Mouse (Mus musculus) midbrain, embryonic 13.5 days (tissue): ENCODE measurements around the gene Ankfn1. TPM values are rescaled to one million over a fixed set of nuclear protein-coding genes. Genes with fewer than 3 reads are reported as not detected.

ENCODE experiments used
- ATAC-seq: fragments of 200-750 bp; cut with Nextera tagmentation; 2 replicates; pipeline ENCODE4 v1.8.0; 2017; ENCODE audit warnings: mild to moderate bottlenecking, moderate TSS enrichment, moderate library complexity
- H3K27ac ChIP-seq: fragments of 300-500 bp; sonication (generic); 2 replicates; pipeline ENCODE4 v1.5.1; 2015; ENCODE audit warnings: inconsistent platforms, mild to moderate bottlenecking, moderate library complexity
- H3K27me3 ChIP-seq: fragments of 300-500 bp; sonication (generic); 2 replicates; pipeline ENCODE4 v1.6.1; 2015; ENCODE audit warnings: mild to moderate bottlenecking, inconsistent platforms
- H3K36me3 ChIP-seq: fragments of 300-500 bp; sonication (generic); 2 replicates; pipeline ENCODE4 v1.6.1; 2015; ENCODE audit warnings: mild to moderate bottlenecking, inconsistent platforms
- H3K4me1 ChIP-seq: fragments of 300-500 bp; sonication (generic); replicated peaks from 2 replicates; pipeline ENCODE4 v1.6.1; 2015; ENCODE audit warnings: inconsistent platforms
- H3K4me2 ChIP-seq: fragments of 300-500 bp; sonication (generic); replicated peaks from 2 replicates; pipeline ENCODE4 v1.6.1; 2015; ENCODE audit warnings: moderate library complexity, mild to moderate bottlenecking, inconsistent platforms
- H3K4me3 ChIP-seq: fragments of 300-500 bp; sonication (generic); replicated peaks from 2 replicates; pipeline ENCODE4 v1.5.1; 2015; ENCODE audit warnings: mild to moderate bottlenecking, inconsistent platforms
- H3K9ac ChIP-seq: fragments of 300-500 bp; sonication (generic); replicated peaks from 2 replicates; pipeline ENCODE4 v1.6.1; 2015; ENCODE audit warnings: mild to moderate bottlenecking, inconsistent platforms
- H3K9me3 ChIP-seq: fragments of 300-500 bp; sonication (generic); 2 replicates; pipeline ENCODE4 v1.6.1; 2016; ENCODE audit warnings: mild to moderate bottlenecking, inconsistent platforms
- WGBS: fragments of 180-500 bp; shearing (Covaris S2); methylation state at CpG from one replicate; pipeline ENCODE4 v1.1.7; 2015; 5-methylcytosine and 5-hydroxymethylcytosine counted together
- polyA plus RNA-seq: library from polyadenylated mRNA; unstranded; fragments of >200 nt; fragmentation: Nextera tagmentation; extraction: Ambion mirVana; gene quantifications from 2 replicates; pipeline ENCODE4 v1.2.1, GENCODE M21; 2015

Ankfn1 gene
- polyA plus RNA-seq, 1 experiment from 2014 or later = 3.6 TPM

- no peak overlapping the region for H3K9ac ChIP-seq
- no peak overlapping the region for H3K27ac ChIP-seq
- no peaks in the 10 kb centered on the region for H3K36me3 ChIP-seq
- no peak overlapping the region for H3K4me2 ChIP-seq
- ATAC-seq = no peak
- no peaks in the 10 kb centered on the region for H3K4me1 ChIP-seq
- no peaks in the 10 kb centered on the region for H3K27me3 ChIP-seq
- 94% methylated on average over 11 of the region's 11 CpGs for WGBS
- no peaks in the 10 kb centered on the region for H3K9me3 ChIP-seq
- H3K4me3 ChIP-seq = no peak overlapping the region
Measured at GRCm38 (mm10) chr11:89551441-89551840, 226.0 kb downstream of the Ankfn1 start.

- H3K4me1 ChIP-seq = 0 out of 2 replicates have a peak, but pooled peaks cover under 1% of the 10 kb centered on the region
- ATAC-seq = no peak
- WGBS = 84% methylated on average over 3 of the region's 3 CpGs
Measured at GRCm38 (mm10) chr11:89550921-89551320, 226.5 kb downstream of the Ankfn1 start.

DNA sequence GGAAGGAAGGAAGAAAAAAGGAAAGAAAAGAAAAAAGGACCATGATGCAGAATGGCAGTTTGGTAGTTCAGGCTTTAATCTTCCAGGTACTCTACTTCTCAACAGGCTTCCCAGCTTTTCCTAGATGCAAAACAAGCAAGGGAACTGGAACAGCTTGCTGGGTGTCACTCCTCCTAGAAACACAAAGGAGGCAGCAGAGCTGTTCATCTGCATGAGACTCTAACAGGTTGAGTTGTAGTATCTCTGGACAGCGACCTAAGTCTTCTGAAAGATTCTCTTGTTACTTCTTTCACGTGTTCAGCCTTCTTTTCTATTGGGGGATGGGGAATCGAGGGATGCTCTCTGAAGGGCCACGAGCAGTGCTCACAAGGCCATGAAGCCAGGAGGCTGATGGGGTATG is 228.7 kb downstream of the Ankfn1 start:
- Histone ChIP-seq H3K4me1 (peaks cover 21% of the 10 kb centered on the region), H3K36me3 (no peaks in the 10 kb centered on the region), H3K4me2 (no peak overlapping the region), H3K27ac (no peak overlapping the region), H3K4me3 (no peak overlapping the region), H3K9me3 (no peaks in the 10 kb centered on the region), H3K27me3 (no peaks in the 10 kb centered on the region), H3K9ac (no peak overlapping the region)
- WGBS = 47% methylated on average over 4 of the region's 4 CpGs
- ATAC-seq = no peak

More at GRCm38 (mm10) chr11:89550921-89551320, 226.5 kb downstream of the Ankfn1 start:
- H3K27ac ChIP-seq = no peak overlapping the region
- H3K36me3 ChIP-seq = no peaks in the 10 kb centered on the region
- no peak overlapping the region for H3K9ac ChIP-seq
- H3K4me3 ChIP-seq = no peak overlapping the region
- no peaks in the 10 kb centered on the region for H3K9me3 ChIP-seq
- H3K4me2 ChIP-seq = no peak overlapping the region
- H3K27me3 ChIP-seq = no peaks in the 10 kb centered on the region

- no peaks in the 10 kb centered on the region; the same call in 1 of the 2 replicates for H3K36me3 ChIP-seq
- H3K9ac ChIP-seq = no peak overlapping the region
- no peak overlapping the region for H3K4me2 ChIP-seq
- peak; percentile 85 for ATAC-seq
- WGBS = 39% methylated on average over 7 of the region's 7 CpGs
- peaks cover 23% of the 10 kb centered on the region for H3K4me1 ChIP-seq
- no peaks in the 10 kb centered on the region for H3K27me3 ChIP-seq
- no peak overlapping the region for H3K4me3 ChIP-seq
- peaks cover 7% of the 10 kb centered on the region; the same call in 1 of the 2 replicates for H3K9me3 ChIP-seq
- no peak overlapping the region for H3K27ac ChIP-seq
Measured at GRCm38 (mm10) chr11:89546164-89546563, 231.3 kb downstream of the Ankfn1 start.

DNA sequence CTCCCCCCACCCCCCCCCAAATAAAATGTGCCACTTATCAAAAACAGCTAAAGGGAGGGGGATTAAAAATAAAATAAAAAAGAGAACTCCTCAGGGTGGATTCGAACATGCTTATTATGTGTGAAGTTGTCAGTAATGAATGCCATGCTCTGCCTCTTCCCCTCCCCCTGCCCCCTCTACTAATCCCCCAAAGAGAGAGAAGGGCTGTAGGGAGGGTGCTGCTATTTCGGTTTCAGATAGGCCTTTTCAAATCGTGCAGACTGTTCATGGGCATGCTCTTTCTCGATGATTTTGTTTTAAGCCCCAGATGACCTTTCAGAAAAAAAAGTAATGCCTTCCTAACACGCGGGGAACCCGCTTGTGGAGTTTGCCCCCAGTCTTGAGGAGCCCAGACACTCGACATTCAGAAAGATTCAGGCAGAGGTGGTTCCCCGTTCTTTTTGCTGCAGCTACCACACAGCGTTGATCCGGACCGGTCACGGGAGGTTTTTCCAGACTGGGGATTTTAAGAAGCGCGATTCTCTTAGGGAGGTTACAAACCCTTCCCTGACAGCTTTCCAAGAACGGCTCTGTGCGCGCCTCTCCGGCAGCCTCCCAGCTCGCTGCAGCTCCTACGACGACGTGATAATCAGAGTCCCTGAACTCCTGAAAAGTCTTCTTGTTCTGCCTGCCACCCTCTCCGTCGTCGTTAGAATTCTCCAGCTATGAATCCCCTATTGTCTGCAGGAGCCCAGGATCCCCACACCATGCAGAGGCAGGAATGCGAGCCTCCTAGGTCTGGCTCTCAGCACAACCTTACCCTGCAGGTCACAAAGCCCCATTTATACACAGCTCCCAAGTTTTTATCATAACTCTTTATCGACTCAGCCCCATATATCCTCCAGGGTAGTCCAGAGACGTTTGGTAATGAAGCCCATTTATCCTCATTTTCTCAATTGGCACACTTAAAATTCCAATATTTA is 232.3 kb downstream of the Ankfn1 start:
- Histone ChIP-seq H3K4me3 (0 out of 2 replicates have a peak overlapping the region, but pooled peaks have one; percentile 1), H3K9ac (no peak overlapping the region; the same call in 1 of the 2 replicates), H3K36me3 (no peaks in the 10 kb centered on the region; the same call in 1 of the 2 replicates), H3K27ac (peak overlapping the region; percentile 35; the same call in 1 of the 2 replicates), H3K4me2 (peak overlapping the region; percentile 44), H3K9me3 (peaks cover 7% of the 10 kb centered on the region; the same call in 1 of the 2 replicates), H3K4me1 (peaks cover 23% of the 10 kb centered on the region), H3K27me3 (no peaks in the 10 kb centered on the region)
- peak; percentile 68 for ATAC-seq
- 2% methylated on average over 29 of the region's 29 CpGs for WGBS

DNA sequence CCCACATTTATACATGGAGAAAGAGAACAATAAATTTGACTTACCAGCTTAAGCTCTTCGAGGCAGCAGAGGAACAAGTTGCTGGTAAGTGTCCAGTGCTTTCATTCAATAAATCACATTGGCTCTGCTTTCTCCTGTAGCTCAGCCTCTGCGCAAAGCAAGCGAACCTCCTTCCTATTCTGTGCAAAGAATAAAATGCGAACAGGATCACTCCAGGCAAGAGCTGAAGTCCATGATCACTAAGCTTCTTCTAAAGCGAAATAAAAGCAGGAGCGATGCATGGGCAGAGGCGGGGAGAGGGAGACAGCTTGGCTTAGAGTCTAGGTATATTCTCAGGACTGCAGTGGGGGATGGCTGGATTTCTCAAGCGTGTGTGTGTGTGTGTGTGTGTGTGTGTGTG is 239.1 kb downstream of the Ankfn1 start:
- Histone ChIP-seq H3K9ac (no peak overlapping the region), H3K4me2 (0 out of 2 replicates have a peak overlapping the region, but pooled peaks have one; percentile 6), H3K27me3 (no peaks in the 10 kb centered on the region), H3K4me3 (no peak overlapping the region), H3K9me3 (peaks cover 7% of the 10 kb centered on the region; the same call in 1 of the 2 replicates), H3K27ac (0 out of 2 replicates have a peak overlapping the region, but pooled peaks have one; percentile 14), H3K36me3 (no peaks in the 10 kb centered on the region; the same call in 1 of the 2 replicates), H3K4me1 (peaks cover 9% of the 10 kb centered on the region)
- 0 out of 2 replicates have a peak, but pooled peaks have one; percentile 17 for ATAC-seq
- 62% methylated on average over 8 of the region's 8 CpGs for WGBS

DNA sequence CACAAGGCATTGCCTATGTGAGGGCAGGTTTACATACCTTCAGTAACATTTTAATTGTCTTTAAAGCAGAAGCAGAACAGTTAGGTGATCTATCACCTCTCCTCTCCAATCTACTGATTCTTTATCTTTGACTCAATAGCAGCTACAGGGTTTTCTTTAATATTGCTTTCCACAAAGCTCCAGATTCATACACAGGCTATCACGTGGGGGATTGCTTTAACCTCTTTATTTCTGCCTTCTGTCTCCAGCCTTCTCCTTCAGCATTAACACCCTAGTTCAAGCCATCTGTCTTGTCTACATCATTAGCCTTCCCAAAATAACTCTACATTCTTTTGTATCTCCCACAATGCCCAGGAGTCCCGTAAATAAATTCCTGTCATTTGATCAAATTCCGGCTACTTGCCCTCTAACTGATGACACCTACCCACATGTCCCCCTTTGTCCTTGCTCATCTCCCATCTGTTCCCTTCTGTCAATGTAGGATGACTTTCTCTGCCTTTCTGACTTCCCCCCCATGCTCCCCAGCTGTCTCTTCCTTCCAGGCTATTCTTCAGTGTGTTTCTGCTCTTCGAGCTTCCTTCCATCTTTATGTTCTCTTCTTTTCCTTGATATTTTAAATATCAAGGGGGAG is 249.5 kb downstream of the Ankfn1 start:
- no peak overlapping the region for H3K9ac ChIP-seq
- ATAC-seq = no peak
- no peaks in the 10 kb centered on the region for H3K27me3 ChIP-seq
- no peak overlapping the region for H3K4me3 ChIP-seq
- WGBS = 76% methylated on average over 4 of the region's 4 CpGs
- H3K27ac ChIP-seq = no peak overlapping the region
- no peak overlapping the region for H3K4me2 ChIP-seq
- H3K9me3 ChIP-seq = no peaks in the 10 kb centered on the region
- no peaks in the 10 kb centered on the region for H3K36me3 ChIP-seq
- H3K4me1 ChIP-seq = no peaks in the 10 kb centered on the region

- WGBS = 65% methylated on average over 9 of the region's 9 CpGs
Measured at GRCm38 (mm10) chr11:89515501-89515901, 262.0 kb downstream of the Ankfn1 start.

GRCm38 (mm10) chr11:89508675-89509324 is 268.7 kb downstream of the Ankfn1 start:
- Histone ChIP-seq H3K4me1 (peaks cover 22% of the 10 kb centered on the region), H3K9me3 (no peaks in the 10 kb centered on the region), H3K4me3 (no peak overlapping the region), H3K9ac (no peak overlapping the region), H3K4me2 (0 out of 2 replicates have a peak overlapping the region, but pooled peaks have one; percentile 15), H3K36me3 (no peaks in the 10 kb centered on the region), H3K27me3 (no peaks in the 10 kb centered on the region), H3K27ac (no peak overlapping the region)
- 9% methylated on average over 11 of the region's 11 CpGs for WGBS
- ATAC-seq = peak; percentile 45; the same call in 1 of the 2 replicates

More at GRCm38 (mm10) chr11:89515501-89515901, 262.0 kb downstream of the Ankfn1 start:
- no peaks in the 10 kb centered on the region for H3K27me3 ChIP-seq
- H3K4me3 ChIP-seq = no peak overlapping the region
- H3K27ac ChIP-seq = no peak overlapping the region
- peaks cover 8% of the 10 kb centered on the region; the same call in 1 of the 2 replicates for H3K4me1 ChIP-seq
- no peak overlapping the region for H3K4me2 ChIP-seq
- H3K36me3 ChIP-seq = no peaks in the 10 kb centered on the region
- no peak overlapping the region for H3K9ac ChIP-seq
- ATAC-seq = peak; percentile 56; the same call in 1 of the 2 replicates
- no peaks in the 10 kb centered on the region for H3K9me3 ChIP-seq

DNA sequence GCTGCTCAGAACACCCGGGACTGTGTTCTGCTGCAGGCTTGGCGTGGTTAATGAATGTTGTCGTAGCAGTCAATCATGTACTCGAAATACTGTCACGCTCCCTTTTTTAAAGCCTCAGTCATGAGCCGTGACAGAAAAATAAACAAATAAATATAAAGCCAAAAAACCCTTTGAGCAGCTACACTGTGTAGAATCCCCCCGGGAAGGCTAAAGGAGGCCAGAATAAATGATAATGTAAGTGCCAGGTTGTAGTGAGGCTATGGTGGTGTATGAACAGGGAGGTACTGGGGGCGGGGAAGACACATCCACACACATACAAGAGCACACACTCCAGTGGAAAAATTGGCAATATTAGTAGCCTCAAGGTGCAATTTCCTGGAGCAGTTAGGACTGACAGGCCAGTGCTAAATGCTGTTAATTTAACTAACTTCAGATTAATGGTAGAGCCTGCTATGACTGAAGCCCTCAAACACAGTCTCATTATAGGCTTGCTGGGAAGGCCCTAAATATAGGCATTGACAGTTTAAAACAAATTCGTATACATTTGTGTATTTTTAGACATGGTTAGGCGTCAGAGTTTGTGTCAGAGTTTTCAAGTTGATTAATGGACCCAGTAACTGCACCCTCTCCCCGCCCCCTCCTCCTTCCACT is 270.7 kb downstream of the Ankfn1 start:
- peak overlapping the region; percentile 4; the same call in 1 of the 2 replicates for H3K27ac ChIP-seq
- 65% methylated on average over 11 of the region's 11 CpGs for WGBS
- H3K4me2 ChIP-seq = no peak overlapping the region
- H3K9me3 ChIP-seq = no peaks in the 10 kb centered on the region
- peaks cover 27% of the 10 kb centered on the region for H3K4me1 ChIP-seq
- no peak overlapping the region for H3K9ac ChIP-seq
- no peak overlapping the region for H3K4me3 ChIP-seq
- 0 out of 2 replicates have a peak, but pooled peaks have one; percentile 20 for ATAC-seq
- no peaks in the 10 kb centered on the region for H3K27me3 ChIP-seq
- H3K36me3 ChIP-seq = no peaks in the 10 kb centered on the region

DNA sequence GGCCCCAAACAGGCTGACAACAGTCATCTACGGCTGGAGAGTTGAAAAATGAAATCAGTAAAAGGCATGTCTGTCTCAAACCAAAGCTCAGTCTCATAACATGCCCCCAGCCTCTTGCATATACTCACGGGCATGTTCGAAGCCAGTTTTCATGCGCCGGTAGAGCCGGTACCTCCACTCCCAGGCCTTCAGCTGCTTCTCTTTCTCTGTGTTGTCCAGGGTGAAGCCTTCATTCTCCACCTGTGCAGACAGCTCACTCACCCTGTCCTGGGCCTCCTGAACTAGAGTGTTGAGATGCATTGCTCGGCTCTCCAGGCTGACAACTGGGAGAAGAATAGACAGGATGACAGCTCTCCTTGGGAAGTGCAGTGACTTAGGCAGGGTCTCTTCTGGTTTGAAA is 272.4 kb downstream of the Ankfn1 start:
- Histone ChIP-seq H3K4me3 (no peak overlapping the region), H3K9me3 (no peaks in the 10 kb centered on the region), H3K27ac (no peak overlapping the region), H3K36me3 (no peaks in the 10 kb centered on the region), H3K4me2 (no peak overlapping the region), H3K9ac (no peak overlapping the region), H3K4me1 (peaks cover 27% of the 10 kb centered on the region), H3K27me3 (no peaks in the 10 kb centered on the region)
- WGBS = 87% methylated on average over 7 of the region's 7 CpGs
- ATAC-seq = no peak
